Mouse (Mus musculus) CH12F3 (cell line): Measurements from ENCODE around the gene Lgals12.

Source experiments
- in situ Hi-C: fragments of 300-500 bp; cut with MboI; formaldehyde crosslinking; loops from 2 replicates; pipeline ENCODE4 v1.14.3; 2020; ENCODE audit warnings: low sequenced_read_pairs

Gene Lgals12

DNA sequence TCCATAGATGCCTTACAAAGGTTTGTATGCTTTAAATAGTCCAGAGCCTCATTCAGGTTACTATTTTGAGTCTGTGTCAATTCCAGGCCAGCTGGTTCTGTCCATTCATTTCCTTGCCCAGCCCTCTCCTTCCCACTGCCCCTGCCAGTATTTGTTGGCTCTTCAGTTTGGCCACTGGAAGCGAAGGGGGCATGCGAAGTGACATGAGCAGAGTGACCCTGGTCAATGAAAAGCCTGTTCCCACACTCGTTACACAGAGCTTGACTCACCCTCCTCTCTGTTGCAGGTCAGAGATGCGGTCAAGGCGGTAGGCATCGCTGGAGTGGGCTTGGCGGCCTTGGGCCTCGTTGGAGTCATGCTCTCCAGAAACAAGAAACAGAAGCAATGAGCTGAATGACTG lies 21.7 kb downstream of the Lgals12 start:
- in situ Hi-C loops: no loop called here

DNA sequence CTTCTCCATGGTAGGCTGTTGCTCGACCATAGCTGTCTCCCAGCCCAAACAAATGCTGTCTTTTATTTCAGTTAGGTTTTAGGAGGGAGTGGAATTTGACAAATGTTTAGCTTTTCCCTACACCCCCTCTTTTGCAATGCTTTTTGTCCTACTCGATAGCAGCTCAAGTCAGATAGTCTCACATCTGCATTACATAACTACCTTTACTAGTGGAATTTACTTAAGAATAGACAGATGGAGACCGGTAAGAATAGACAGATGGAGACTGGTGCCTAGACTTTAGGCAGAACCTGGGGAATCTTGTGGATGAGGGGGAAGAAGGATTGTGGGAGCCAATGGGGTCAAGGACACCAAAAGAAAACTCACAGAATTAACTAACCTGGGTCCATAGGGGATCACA lies 23.4 kb downstream of the Lgals12 start:
- in situ Hi-C loops: no loop called here

DNA sequence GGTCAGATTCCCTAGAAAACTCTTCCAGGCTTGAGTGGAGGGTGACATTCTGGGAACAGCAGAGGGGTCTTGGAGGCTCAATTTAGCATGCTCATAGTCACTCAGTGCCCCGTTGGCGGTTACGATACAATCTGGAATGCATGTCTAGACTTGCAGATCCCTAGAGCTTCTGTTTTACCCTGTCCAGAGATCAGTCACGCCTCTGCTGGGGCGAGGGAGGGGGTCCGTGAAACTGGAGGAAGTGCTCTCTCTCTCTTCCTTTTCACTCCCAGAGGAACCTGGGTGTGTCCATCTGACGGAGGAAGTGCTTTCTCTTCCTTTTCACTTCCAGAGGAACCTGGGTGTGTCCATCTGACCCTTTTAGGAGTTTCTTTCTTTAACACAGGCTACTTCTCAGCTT lies 23.9 kb downstream of the Lgals12 start:
- in situ Hi-C loops: no loop called here

- in situ Hi-C loops: no loop called here
Measured at GRCm38 (mm10) chr19:7581042-7581441, 26.0 kb downstream of the Lgals12 start.

DNA sequence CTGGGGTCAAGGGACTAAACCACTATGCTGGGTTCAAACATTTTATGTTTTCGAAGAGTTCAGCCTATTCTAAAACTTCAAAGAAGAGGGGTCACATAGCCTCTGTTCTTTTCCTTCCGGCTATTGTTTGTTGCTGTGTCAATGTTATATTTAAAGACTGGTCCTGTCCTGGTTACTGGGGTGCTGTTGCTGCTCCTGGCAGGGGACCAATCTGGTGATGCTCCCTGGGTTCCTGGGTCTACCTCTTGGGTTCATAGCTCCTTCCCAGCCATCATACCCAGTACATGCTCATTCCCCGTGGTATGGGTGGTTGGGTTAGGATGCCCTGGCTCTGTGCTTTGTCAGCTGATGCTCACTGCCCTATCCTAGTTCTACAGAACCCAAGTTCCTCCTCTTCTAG lies 29.3 kb downstream of the Lgals12 start:
- in situ Hi-C loops: no loop called here

GRCm38 (mm10) chr19:7576180-7576579 lies 30.8 kb downstream of the Lgals12 start:
- in situ Hi-C loops: no loop called here

DNA sequence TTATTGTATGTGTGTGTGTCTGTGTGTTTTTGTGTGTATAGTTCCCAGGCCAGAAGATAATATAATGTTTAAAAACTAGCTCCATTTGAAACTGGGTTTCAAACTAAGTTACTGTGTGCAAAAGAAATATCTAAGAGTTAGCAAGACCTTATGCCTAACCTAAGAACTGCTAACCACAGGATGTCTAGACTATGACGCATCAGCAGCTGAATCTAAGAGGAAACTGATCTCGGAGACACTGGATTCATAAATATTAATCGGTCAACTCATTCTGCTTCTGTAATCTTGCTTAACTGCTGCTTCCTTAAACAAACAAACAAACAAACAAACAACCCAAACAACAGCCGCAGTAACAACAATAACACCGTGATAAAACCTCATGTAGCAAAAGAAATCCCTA lies 37.3 kb downstream of the Lgals12 start:
- in situ Hi-C loops: no loop called here

DNA sequence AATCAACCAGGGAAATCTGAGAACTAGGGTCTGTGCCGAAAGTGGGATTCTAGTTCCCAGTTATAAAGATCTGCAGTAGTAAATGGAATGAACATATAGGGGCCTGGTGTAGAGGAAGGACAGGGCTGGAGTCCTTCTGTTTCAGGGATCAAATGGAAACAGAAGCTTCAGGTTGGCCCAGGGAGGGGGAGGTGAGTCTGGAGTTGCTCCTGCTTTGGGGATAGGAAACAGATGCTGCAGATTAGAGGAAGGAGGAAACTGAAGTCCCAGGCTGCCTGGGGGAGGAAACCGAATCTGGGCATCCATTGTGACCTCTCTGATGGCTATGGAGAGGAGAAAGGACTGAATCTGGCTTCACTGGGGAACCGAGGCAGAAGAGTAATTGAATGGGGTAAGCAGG lies 38.6 kb downstream of the Lgals12 start:
- in situ Hi-C loops: no loop called here

DNA sequence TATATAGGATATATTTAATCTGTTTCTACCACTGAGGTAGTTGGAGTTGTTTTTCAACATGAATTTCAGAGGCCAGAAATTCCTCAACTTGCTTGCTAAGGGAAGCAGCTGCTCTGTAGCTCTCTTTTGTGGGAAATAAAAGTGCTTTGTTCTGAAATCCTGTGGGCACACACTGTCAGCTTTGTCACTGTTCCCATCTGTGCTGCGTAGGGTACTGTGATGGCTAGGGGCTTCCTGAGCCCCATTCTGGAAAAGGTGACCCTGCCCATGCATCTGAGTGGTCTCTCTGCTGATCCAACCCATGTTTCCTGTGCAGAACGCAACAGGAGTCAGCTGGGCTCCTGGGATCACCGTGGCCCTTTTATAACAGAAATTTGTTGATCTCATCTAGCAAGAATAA lies 40.2 kb downstream of the Lgals12 start:
- in situ Hi-C loops: no loop called here

GRCm38 (mm10) chr19:7564457-7564856 lies 42.5 kb downstream of the Lgals12 start:
- in situ Hi-C loops: no loop called here

DNA sequence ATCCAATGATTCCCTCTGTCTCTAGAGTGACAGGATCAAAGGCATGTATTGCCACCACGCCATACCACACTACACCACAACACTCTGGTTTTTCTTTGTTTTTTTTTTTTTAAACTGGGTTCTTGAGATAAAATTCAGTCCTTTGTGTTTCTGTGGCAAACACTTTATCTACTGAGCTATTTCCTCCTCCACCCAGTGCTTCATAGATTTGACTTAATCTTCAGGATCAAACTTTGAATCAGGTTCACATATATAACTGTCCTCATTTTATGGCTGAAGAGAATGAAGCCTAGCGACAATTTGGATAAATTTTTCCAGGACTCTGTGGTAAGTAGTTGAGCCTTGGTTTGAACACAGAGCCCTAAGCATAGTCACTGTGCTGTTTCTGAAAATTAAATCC lies 43.3 kb downstream of the Lgals12 start:
- in situ Hi-C loops: no loop called here

GRCm38 (mm10) chr19:7562601-7563129 lies 44.3 kb downstream of the Lgals12 start:
- in situ Hi-C loops: no loop called here

DNA sequence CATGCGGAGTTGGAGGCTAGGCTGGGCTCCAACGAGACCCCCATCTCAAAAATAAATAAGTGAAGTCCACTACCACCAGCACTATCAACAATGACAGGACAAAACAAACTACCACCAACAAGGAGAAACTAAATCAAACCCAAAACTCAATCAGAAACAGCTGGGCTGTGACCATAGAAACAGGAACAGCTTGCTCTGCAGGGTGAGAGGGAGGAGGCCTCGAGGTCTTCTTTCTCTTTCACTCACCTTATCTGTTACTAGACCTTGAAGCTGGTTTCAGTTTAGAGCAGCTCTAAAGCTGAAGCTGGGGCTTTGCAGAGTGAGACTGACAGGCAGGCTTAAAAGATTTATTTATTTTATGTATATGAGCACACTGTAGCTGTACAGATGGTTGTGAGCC lies 45.5 kb downstream of the Lgals12 start:
- in situ Hi-C loops: no loop called here

GRCm38 (mm10) chr19:7559986-7560385 lies 47.0 kb downstream of the Lgals12 start:
- in situ Hi-C loops: no loop called here

DNA sequence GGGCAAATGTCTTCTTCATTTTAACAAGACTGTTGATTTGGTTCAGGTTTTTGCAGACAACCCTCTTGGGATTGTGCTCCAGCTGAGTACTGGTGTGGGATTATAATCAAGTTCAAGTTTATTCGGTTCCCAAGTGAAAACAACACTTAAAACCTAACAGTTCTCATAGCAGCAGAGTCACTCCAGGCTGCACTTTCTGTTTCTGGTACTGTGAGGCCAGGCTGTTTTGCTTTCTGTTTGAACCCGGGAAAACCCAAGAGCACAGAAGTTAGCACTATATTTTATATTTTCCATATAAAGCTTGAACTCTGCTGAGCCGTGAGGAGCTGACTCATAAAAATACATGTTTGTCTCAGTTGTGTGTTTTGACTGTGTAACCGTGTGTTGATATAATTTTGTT lies 48.3 kb downstream of the Lgals12 start:
- in situ Hi-C loops: no loop called here

DNA sequence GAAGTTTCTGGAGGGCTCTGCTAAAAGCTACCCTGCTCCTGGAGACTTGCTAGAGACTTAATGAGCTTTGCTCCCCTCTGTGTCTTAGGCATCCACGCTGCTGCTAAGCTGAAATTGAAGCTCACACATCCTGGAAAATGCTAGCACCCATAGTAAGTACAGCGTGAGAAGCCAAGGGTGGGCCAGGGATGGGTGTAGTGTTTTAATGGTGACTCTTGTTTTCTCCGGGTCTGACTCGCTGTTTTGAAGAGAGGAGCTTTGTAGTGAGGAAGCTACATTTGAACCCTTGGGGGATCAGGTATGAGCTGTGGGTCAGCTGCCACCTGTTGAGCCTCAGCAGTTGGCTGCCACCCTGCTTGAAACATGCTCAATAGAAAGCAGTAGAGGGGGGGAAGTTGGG lies 49.1 kb downstream of the Lgals12 start:
- in situ Hi-C loops: no loop called here

- in situ Hi-C loops: no loop called here
Measured at GRCm38 (mm10) chr19:7557328-7557822, 49.6 kb downstream of the Lgals12 start, which contains the start of gene Pla2g16. TSS of gene Pla2g16 (plus strand) at chr19:7557459.

GRCm38 (mm10) chr19:7556641-7557040 lies 50.4 kb downstream of the Lgals12 start:
- in situ Hi-C loops: no loop called here

DNA sequence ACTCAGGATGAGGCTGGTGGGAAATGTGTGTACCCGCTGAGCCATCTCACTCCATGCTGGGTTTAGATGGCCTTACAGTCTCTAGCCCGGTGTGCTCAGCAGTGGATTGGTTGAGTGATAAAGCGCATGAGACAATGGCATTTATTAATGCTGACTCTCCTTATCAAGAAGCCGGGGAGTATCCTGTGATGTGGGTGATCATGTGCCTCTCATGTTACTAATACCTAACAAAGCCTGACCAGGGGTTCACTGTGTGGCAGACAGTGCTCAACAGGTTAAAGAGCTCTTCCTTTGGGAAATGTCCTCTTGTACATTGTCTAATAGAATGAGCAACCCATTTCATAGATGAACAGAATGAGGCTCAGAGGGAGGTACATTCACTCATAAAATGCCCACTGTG lies 52.1 kb downstream of the Lgals12 start:
- in situ Hi-C loops: no loop called here

- in situ Hi-C loops: no loop called here
Measured at GRCm38 (mm10) chr19:7553441-7553840, 53.6 kb downstream of the Lgals12 start.

DNA sequence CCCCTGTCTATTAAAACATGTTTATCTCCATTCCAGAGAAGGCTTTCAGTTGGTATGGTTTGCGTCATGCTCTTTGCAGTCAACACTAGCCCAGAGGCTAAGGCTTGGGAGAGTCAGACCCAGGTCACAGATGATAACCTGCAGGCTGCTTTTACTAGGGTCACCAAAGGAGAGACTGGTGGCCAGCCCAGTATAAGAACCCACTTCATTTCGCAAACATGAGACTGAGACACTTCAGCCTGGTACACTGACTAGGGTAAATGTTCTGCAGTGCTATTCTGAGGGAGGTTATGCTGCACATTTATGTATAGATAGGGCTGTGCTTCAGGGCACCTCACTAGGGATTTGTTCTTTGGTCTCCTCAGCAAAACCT lies 54.7 kb downstream of the Lgals12 start:
- in situ Hi-C loops: no loop called here

GRCm38 (mm10) chr19:7551550-7552300 lies 55.3 kb downstream of the Lgals12 start:
- in situ Hi-C loops: no loop called here

DNA sequence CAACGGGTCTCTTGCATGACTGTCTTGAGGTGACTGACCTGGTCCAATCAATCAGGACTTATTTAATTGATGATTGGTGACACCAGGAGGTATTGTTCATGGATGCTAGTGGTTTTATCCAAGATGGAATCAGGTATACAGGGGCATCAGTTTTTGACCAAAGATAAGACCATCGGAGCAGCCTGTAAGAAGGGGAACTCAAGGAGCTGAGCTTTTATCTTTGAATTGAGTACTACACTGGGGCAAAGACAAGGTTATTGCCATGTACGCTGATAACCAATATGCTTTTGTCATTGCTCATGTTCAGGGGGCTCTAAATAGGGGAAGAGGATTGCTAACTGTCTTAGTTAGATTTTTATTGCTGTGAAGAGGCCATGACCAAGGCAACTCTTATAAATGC lies 58.1 kb downstream of the Lgals12 start:
- in situ Hi-C loops: no loop called here
